Comparison of ENCODE assay signal across 8 mouse cellular contexts in genomic region chr2:32451870-32452372, GRCm38 (mm10). TPM values are rescaled to one million over a fixed set of nuclear protein-coding genes. Genes with fewer than 3 reads are reported as not detected.
A peak's percentile ranks its signal among the peaks of the same experiment; 100 is the strongest.
DNase-seq lines count a peak whose midpoint lies in the region; ATAC-seq and TF ChIP-seq lines count a peak whose summit lies in the region.

No protein-coding gene starts in this region.

- H3K4me2 ChIP-seq in forebrain, embryonic 12.5 days = peak overlapping the region; percentile 71
- H3K4me2 ChIP-seq in heart, postnatal 0 days (ENCODE audit: low read depth, low read length) = peak overlapping the region; percentile 84
- H3K4me2 ChIP-seq in liver, embryonic 16.5 days (ENCODE audit: low read depth, low read length) = peak overlapping the region; percentile 96
- peak overlapping the region; percentile 78 for H3K4me2 ChIP-seq in neural tube, embryonic 13.5 days

- ATAC-seq in forebrain, embryonic 12.5 days (ENCODE audit: low FRiP score) = peak; percentile 94
- peak; percentile 95 for ATAC-seq in heart, postnatal 0 days (ENCODE audit: insufficient read depth, low read depth)
- ATAC-seq in liver, embryonic 16.5 days (ENCODE audit: low read depth) = peak; percentile 93
- ATAC-seq in neural tube, embryonic 13.5 days (ENCODE audit: low read depth) = peak; percentile 96

- H3K9ac ChIP-seq in forebrain, embryonic 12.5 days = peak overlapping the region; percentile 84; the same call in 1 of the 2 replicates
- H3K9ac ChIP-seq in heart, postnatal 0 days (replicated peaks; ENCODE audit: low read depth, low read length) = peak overlapping the region; percentile 41; the same call in 1 of the 2 replicates
- H3K9ac ChIP-seq in liver, embryonic 16.5 days (ENCODE audit: low read depth, low read length) = peak overlapping the region; percentile 68
- peak overlapping the region; percentile 63 for H3K9ac ChIP-seq in neural tube, embryonic 13.5 days

- TF ChIP-seq EP300 in heart, postnatal 0 days (IDR thresholded peaks at IDR 0.05; ENCODE audit: low read depth) = 0 out of 2 replicates have a peak, but pooled peaks have one; percentile 63

- peak overlapping the region; percentile 96 for H3K27ac ChIP-seq in forebrain, embryonic 12.5 days
- H3K27ac ChIP-seq in heart, postnatal 0 days (ENCODE audit: low read depth) = peak overlapping the region; percentile 95
- peak overlapping the region; percentile 97 for H3K27ac ChIP-seq in liver, embryonic 16.5 days (ENCODE audit: low read length)
- H3K27ac ChIP-seq in neural tube, embryonic 13.5 days (replicated peaks) = peak overlapping the region; percentile 93
- peak overlapping the region; percentile 91 for H3K27ac ChIP-seq in testis, adult 2 months (ENCODE audit: control insufficient read depth, insufficient read depth, low read depth, low read length)

- TF ChIP-seq CTCF in E14TG2a.4 (conservative IDR thresholded peaks at IDR 0.05; ENCODE audit: low read length) = no peak
- no peak for TF ChIP-seq CTCF in heart, postnatal 0 days (IDR thresholded peaks at IDR 0.05; ENCODE audit: low read depth)
- no peak for TF ChIP-seq CTCF in testis, adult 2 months (IDR thresholded peaks at IDR 0.05; ENCODE audit: control insufficient read depth, insufficient read depth, insufficient replicate concordance, low read depth, low read length)

- 1% methylated on average over 25 of the region's 25 CpGs for WGBS in forebrain, embryonic 12.5 days
- under 1% methylated on average over 25 of the region's 25 CpGs for WGBS in heart, postnatal 0 days
- WGBS in liver, embryonic 16.5 days (ENCODE audit: insufficient replicate concordance) = under 1% methylated on average over 25 of the region's 25 CpGs
- under 1% methylated on average over 25 of the region's 25 CpGs for WGBS in neural tube, embryonic 13.5 days

- H3K27me3 ChIP-seq in E14TG2a.4 (ENCODE audit: insufficient read depth, low read length) = peaks cover 15% of the 10 kb centered on the region
- H3K27me3 ChIP-seq in forebrain, embryonic 12.5 days = no peaks in the 10 kb centered on the region
- H3K27me3 ChIP-seq in heart, postnatal 0 days (ENCODE audit: control insufficient read depth, insufficient read depth, low read length) = no peaks in the 10 kb centered on the region
- no peaks in the 10 kb centered on the region for H3K27me3 ChIP-seq in liver, embryonic 16.5 days (ENCODE audit: control insufficient read depth, insufficient read depth, low read depth, low read length)
- H3K27me3 ChIP-seq in neural tube, embryonic 13.5 days = no peaks in the 10 kb centered on the region
- H3K27me3 ChIP-seq in testis, adult 2 months (ENCODE audit: control insufficient read depth, insufficient read depth, low read length) = no peaks in the 10 kb centered on the region

- no peaks in the 10 kb centered on the region for H3K9me3 ChIP-seq in E14TG2a.4 (ENCODE audit: low read length)
- no peaks in the 10 kb centered on the region for H3K9me3 ChIP-seq in forebrain, embryonic 12.5 days
- no peaks in the 10 kb centered on the region for H3K9me3 ChIP-seq in heart, postnatal 0 days (replicated peaks; ENCODE audit: control insufficient read depth, low read length)
- H3K9me3 ChIP-seq in liver, embryonic 16.5 days (replicated peaks; ENCODE audit: control insufficient read depth, low read length) = no peaks in the 10 kb centered on the region
- H3K9me3 ChIP-seq in neural tube, embryonic 13.5 days = no peaks in the 10 kb centered on the region

- H3K4me3 ChIP-seq in E14TG2a.4 (replicated peaks; ENCODE audit: low read length) = peak overlapping the region; percentile 86
- H3K4me3 ChIP-seq in forebrain, embryonic 12.5 days (replicated peaks) = peak overlapping the region; percentile 85
- peak overlapping the region; percentile 85 for H3K4me3 ChIP-seq in heart, postnatal 0 days (ENCODE audit: low read depth, low read length)
- peak overlapping the region; percentile 90 for H3K4me3 ChIP-seq in liver, embryonic 16.5 days (ENCODE audit: low read depth, low read length)
- H3K4me3 ChIP-seq in neural tube, embryonic 13.5 days = peak overlapping the region; percentile 77
- peak overlapping the region; percentile 84 for H3K4me3 ChIP-seq in testis, adult 2 months (ENCODE audit: control insufficient read depth, low read depth, low read length)

- peak; percentile 59 for TF ChIP-seq POLR2A in testis, adult 2 months (IDR thresholded peaks at IDR 0.05; ENCODE audit: control insufficient read depth, low read depth, low read length)

- peak; percentile 98 for DNase-seq in c-Kit-positive CD71-positive TER-119-positive erythroid progenitor cells, embryonic 14.5 days (ENCODE audit: low spot score)
- DNase-seq in heart, postnatal 0 days (ENCODE audit: low spot score) = peak; percentile 100
- peak; percentile 97 to 99 for DNase-seq in kidney, postnatal 4 days

- H3K4me1 ChIP-seq in E14TG2a.4 (replicated peaks; ENCODE audit: low read depth, low read length) = peaks cover 75% of the 10 kb centered on the region
- peaks cover 39% of the 10 kb centered on the region for H3K4me1 ChIP-seq in forebrain, embryonic 12.5 days
- H3K4me1 ChIP-seq in heart, postnatal 0 days (ENCODE audit: control insufficient read depth, insufficient read depth) = peaks cover 53% of the 10 kb centered on the region
- H3K4me1 ChIP-seq in liver, embryonic 16.5 days (ENCODE audit: control insufficient read depth, low read depth, low read length) = peaks cover 46% of the 10 kb centered on the region
- peaks cover 63% of the 10 kb centered on the region for H3K4me1 ChIP-seq in neural tube, embryonic 13.5 days (replicated peaks)
- H3K4me1 ChIP-seq in testis, adult 2 months (ENCODE audit: control insufficient read depth, insufficient read depth, low read length) = peaks cover 14% of the 10 kb centered on the region

- peaks cover 31% of the 10 kb centered on the region for H3K36me3 ChIP-seq in E14TG2a.4 (ENCODE audit: insufficient read depth, low read length)
- H3K36me3 ChIP-seq in forebrain, embryonic 12.5 days (replicated peaks) = peaks cover 14% of the 10 kb centered on the region; the same call in 1 of the 2 replicates
- peaks cover 16% of the 10 kb centered on the region; the same call in 1 of the 2 replicates for H3K36me3 ChIP-seq in heart, postnatal 0 days (replicated peaks; ENCODE audit: control insufficient read depth, insufficient read depth, low read length)
- no peaks in the 10 kb centered on the region for H3K36me3 ChIP-seq in liver, embryonic 16.5 days (ENCODE audit: control insufficient read depth, insufficient read depth)
- peaks cover 14% of the 10 kb centered on the region; the same call in 1 of the 2 replicates for H3K36me3 ChIP-seq in neural tube, embryonic 13.5 days
- no peaks in the 10 kb centered on the region for H3K36me3 ChIP-seq in testis, adult 2 months (ENCODE audit: control insufficient read depth, insufficient read depth, low read length)

RNA-seq across cellular contexts. Expression of gene Slc25a25, which starts 0.7 kb away (rescaled TPM):
- 38.8 and 39.9 TPM in 2 replicates for polyA plus RNA-seq in forebrain, embryonic 12.5 days (2016; fragmentation: Nextera tagmentation; extraction: Ambion mirVana)
- 12.5 and 16.0 TPM in 2 replicates for total RNA-seq in heart, postnatal 0 days (2014; rRNA removed; ENCODE audit: low replicate concordance)
- 6.5 and 6.6 TPM in 2 replicates for polyA plus RNA-seq in heart, postnatal 0 days (2015; fragmentation: Nextera tagmentation; extraction: Ambion mirVana)
- 9.5 and 9.7 TPM in 2 replicates for polyA plus RNA-seq in liver, embryonic 16.5 days (2015; fragmentation: Nextera tagmentation; extraction: Ambion mirVana)
- 49.8 and 49.9 TPM in 2 replicates for polyA plus RNA-seq in neural tube, embryonic 13.5 days (2015; fragmentation: Nextera tagmentation; extraction: Ambion mirVana)
- polyA plus RNA-seq in testis, adult 2 months (2012; rRNA removed) = 36.7 and 38.4 TPM in 2 replicates

RNA-seq across cellular contexts. Expression of gene Naif1, which starts 1.7 kb away (rescaled TPM):
- 6.1 and 6.2 TPM in 2 replicates for polyA plus RNA-seq in forebrain, embryonic 12.5 days (2016; fragmentation: Nextera tagmentation; extraction: Ambion mirVana)
- 3.2 and 4.2 TPM in 2 replicates for total RNA-seq in heart, postnatal 0 days (2014; rRNA removed; ENCODE audit: low replicate concordance)
- 3.3 and 3.5 TPM in 2 replicates for polyA plus RNA-seq in heart, postnatal 0 days (2015; fragmentation: Nextera tagmentation; extraction: Ambion mirVana)
- polyA plus RNA-seq in liver, embryonic 16.5 days (2015; fragmentation: Nextera tagmentation; extraction: Ambion mirVana) = 1.9 and 2.0 TPM in 2 replicates
- 5.1 and 5.6 TPM in 2 replicates for polyA plus RNA-seq in neural tube, embryonic 13.5 days (2015; fragmentation: Nextera tagmentation; extraction: Ambion mirVana)
- 19.9 and 22.7 TPM in 2 replicates for polyA plus RNA-seq in testis, adult 2 months (2012; rRNA removed)

RNA-seq across cellular contexts. Expression of gene Ptges2, which starts 56.2 kb away (rescaled TPM):
- 29.6 and 29.9 TPM in 2 replicates for polyA plus RNA-seq in forebrain, embryonic 12.5 days (2016; fragmentation: Nextera tagmentation; extraction: Ambion mirVana)
- 33.9 and 46.7 TPM in 2 replicates for total RNA-seq in heart, postnatal 0 days (2014; rRNA removed; ENCODE audit: low replicate concordance)
- polyA plus RNA-seq in heart, postnatal 0 days (2015; fragmentation: Nextera tagmentation; extraction: Ambion mirVana) = 62.6 and 65.4 TPM in 2 replicates
- polyA plus RNA-seq in liver, embryonic 16.5 days (2015; fragmentation: Nextera tagmentation; extraction: Ambion mirVana) = 9.4 and 11.0 TPM in 2 replicates
- 44.3 and 46.0 TPM in 2 replicates for polyA plus RNA-seq in neural tube, embryonic 13.5 days (2015; fragmentation: Nextera tagmentation; extraction: Ambion mirVana)
- 7.5 and 7.6 TPM in 2 replicates for polyA plus RNA-seq in testis, adult 2 months (2012; rRNA removed)

Comparison
In these comparisons a context has a peak if more than half of its experiments do, and no peak if none do; other contexts are left out.
1. Peak in every context shown above with its lines: DNase-seq, ATAC-seq, H3K4me3 ChIP-seq and H3K27ac ChIP-seq.